Mouse (Mus musculus) right cerebral cortex, postnatal 14 days (tissue): Measurements from ENCODE around the gene Grik3.

Experiments
- DNase-seq: peaks from one replicate; pipeline ENCODE4 v3.0.0; 2022

Gene Grik3

GRCm38 (mm10) chr4:125553754-125554153 is 63.3 kb downstream of the Grik3 start:
- no peak for DNase-seq

GRCm38 (mm10) chr4:125556405-125557308 is 66.2 kb downstream of the Grik3 start:
- DNase-seq = no peak

DNA sequence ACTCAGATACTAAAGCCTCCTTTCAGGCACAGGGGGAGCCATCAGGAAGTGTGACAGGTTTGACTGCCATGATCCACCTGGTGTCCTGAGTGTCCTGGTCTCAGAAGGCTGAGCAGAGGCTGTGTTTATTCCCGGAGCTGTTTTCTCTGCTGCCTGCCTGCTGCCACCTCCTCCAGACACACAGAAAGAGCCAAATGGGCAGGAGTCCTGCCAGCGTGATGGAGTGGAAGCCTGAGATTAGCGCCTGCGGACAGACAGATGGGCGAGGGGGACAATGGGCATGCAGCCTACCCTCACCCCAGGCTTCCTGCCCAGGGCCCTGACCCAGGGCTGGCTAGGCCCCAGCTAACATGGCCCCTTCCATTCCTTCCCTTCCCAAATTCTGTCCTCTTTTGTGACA is 69.1 kb downstream of the Grik3 start:
- DNase-seq = no peak

GRCm38 (mm10) chr4:125560806-125561205 is 70.3 kb downstream of the Grik3 start:
- DNase-seq = no peak

DNA sequence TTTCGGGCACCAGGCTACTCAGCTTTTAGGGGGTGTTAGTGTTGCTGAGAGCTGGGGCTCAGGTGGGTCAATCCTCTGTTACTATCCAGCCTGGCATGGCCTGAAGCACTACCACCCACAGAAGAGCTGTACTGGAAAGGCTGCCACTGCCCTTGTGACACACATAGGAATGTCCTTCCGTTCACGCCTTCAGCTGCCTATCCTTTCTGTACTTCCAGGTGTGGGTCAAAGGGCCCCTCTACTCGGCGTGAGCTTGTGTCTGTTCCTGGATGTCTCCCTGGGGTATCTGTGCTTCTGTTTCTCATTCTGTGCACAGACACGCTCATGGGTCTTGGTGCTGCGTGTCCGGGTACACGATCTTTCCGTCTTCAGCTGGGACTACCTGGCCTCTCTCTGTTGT is 73.1 kb downstream of the Grik3 start:
- no peak for DNase-seq

GRCm38 (mm10) chr4:125564008-125564710 is 73.7 kb downstream of the Grik3 start:
- no peak for DNase-seq

DNA sequence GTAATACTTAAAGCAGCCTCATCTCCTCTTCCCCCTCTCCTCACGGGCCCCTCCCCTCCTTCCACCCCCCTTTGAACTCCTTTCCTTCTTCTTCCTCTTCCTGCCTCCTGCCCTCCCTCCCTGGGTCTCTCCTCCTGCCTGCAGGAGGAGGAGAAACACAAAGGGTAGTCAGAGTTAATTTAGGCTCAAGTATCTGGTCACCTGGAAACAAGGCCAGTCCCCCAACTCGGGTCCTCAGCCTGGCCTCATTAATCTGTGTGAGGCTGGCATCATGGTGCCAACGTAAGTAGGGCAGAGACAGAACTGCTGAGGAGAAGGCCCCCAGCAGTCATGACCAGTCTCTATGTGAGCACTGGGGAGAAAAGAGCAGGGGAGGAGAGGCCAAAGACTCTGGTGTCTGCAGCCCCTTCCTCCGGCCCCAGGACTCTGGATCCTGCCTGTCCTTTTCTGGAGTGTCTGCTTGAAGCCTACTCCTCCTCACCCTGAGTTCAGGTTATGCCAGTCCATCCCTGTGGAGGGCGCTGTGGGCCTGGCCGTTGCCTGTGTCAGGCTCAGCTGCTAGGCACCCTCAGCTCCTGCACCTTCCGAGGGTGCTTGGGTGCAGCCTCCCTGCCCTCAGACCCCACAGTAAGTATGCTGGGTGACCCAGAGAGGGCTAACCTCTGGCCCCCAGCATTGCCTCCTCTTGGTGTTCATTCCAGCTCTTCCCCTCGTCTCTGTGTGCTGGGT is 75.4 kb downstream of the Grik3 start:
- DNase-seq = no peak

DNA sequence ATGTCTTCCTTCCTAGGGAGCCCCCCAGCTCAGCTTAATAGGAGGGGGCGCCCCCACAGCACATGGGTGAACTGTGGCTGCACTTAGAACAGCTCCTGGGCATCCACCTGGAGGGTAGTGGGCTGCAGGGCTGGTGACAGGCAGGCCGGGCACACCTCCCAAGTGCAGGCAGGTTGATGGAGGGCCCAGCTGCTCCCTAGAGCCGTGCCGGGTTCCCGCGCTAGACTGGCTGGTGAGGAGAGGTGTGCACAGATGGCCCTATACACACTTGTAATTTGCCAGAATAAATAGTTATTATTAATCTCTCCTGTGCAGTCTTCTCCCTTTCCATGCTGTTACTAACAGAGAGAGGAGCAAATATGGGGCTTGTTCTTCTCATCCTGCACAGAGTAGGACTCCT is 77.7 kb downstream of the Grik3 start:
- DNase-seq = no peak

DNA sequence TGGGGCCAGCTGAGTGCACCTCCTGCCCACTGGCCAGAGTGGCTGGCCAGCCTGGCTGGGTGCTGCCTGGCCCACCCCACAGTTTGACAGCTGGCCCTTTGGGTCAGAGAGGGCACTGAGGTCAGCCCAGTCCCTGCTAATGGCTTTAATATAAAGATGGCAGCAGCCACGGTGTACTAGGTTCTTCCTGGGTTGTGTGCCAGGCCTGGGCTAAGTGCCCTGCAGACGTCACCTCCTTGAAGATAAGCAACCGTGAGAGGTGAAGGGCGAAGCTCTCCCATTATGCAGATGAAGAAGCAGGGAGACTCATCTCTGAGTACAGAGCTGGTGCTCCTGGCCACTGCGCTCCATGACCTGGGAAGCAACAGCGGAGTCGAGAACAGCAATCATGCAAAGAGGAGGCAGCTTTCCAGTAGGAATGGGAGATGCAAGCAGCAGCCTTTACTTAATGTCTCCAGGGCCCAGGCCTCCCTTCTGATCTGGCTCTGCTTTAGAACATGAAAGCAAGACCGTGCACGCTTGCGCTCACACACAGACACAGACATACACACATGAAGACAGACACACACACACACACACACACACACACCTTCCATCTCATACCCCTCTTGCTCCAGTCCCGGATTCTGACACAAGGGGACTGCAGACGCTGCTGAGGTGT is 81.3 kb downstream of the Grik3 start:
- DNase-seq = no peak

- DNase-seq = no peak
These were observed 81.8 kb downstream of the Grik3 start for GRCm38 (mm10) chr4:125572312-125572663.

- DNase-seq = no peak
These were observed 82.5 kb downstream of the Grik3 start for GRCm38 (mm10) chr4:125573000-125573399.

GRCm38 (mm10) chr4:125573951-125574675 is 83.6 kb downstream of the Grik3 start:
- DNase-seq = no peak

- no peak for DNase-seq
These were observed 89.8 kb downstream of the Grik3 start for GRCm38 (mm10) chr4:125580336-125580735.

DNA sequence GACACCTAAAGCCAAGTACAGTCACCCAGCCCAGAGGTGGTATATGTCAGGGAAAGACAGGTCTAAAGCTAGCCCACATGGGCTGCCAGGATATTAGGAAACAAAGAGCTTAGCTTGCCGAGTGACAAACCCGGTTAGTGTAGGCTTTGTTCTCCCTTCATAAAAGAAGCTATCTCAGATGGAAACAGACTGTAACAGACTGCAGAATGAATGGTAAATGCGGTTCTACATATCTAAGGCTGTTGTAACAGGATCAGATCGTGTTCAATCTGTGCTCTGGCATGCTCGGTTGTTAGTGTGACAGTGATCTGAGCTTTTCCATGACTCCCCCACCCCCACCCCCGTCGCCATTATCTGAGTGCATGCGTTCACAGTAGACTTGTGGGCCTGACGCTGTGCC is 92.8 kb downstream of the Grik3 start:
- DNase-seq = no peak

DNA sequence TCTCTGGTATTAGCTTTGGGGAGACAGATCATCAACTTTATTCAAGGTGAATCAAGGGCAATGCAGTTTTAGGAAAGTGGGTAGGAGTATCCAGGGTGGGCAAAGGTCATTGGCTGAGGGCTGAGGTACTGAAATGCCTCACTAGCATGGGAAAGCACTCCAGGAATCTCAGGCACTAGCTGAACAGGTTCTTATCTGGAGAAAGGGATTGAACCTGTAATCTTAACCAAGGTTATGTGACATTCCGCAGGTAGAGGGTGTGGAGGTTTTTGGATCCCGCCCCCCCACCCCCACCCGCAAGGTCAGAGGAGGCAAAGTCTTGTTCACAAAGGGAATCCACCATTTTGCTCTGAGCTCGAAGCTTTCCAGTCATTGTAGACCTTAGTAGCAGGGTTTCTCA is 93.4 kb downstream of the Grik3 start:
- DNase-seq = no peak

- DNase-seq = no peak
These were observed 94.2 kb downstream of the Grik3 start for GRCm38 (mm10) chr4:125584676-125585075.

DNA sequence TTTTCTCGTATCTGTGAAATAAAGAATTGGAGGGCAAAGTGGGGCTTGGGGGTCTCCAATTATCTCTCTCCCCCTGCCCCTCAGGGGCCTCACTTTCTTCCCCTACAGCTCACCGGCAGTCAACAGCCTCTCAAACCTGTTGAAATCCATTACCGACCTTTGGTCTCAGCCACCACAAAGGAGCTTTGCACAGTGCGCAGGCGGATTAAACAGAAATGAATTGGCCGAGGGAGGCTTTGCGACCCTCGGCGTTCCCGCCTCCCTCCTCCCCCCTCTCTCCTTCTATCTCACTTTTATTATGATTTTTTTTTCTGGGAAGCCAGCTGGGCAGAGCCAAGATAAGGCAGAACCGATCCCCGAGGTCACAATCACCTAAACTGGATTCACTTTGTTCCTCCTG is 97.1 kb downstream of the Grik3 start:
- no peak for DNase-seq

DNA sequence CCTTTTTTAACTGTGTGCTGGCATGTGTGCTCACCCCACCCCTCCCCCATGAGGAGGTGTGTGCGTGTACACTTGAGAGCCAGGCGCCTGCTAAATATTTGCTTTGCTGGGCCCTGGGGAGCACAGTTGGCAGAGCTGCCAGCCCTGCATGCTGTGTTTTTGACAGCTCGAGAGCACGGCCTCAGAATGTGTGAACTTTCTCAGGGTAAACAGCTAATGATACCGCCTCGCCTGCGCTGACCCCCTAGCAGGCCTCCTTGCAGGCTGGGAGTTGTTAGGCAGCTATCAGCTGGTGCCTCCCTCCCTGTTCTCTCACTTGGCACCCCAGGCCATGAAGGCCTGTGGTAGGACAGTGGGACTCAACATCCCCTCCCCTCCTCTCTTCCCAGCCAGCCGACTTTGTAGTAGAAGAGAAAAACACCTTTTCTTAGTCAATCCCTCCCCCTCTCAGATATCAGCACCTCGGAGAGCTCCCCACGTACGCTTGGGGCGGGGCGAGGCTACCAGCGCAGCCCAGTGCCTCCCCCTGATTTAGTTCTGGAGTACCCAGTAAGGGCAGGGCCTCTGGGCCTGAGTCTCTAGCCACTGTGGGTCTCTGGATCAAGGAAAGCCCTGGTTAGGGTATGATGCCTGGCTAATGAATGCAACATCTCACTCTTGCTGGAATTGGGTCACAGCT is 99.9 kb downstream of the Grik3 start:
- no peak for DNase-seq

- no peak for DNase-seq
These were observed 102.2 kb downstream of the Grik3 start for GRCm38 (mm10) chr4:125592663-125593062.

- no peak for DNase-seq
These were observed 104.5 kb downstream of the Grik3 start for GRCm38 (mm10) chr4:125595011-125595410.

GRCm38 (mm10) chr4:125598677-125599076 is 108.2 kb downstream of the Grik3 start:
- DNase-seq = no peak

- no peak for DNase-seq
These were observed 109.1 kb downstream of the Grik3 start for GRCm38 (mm10) chr4:125599510-125600005.
